Mouse (Mus musculus): ENCODE measurements at regions not wholly inside any gene's neighbourhood (a gene's known extent, or its start where the extent isn't known, plus 50 kb on each side); places are given as distances from the start of the nearest gene placed in this dataset.

DNA sequence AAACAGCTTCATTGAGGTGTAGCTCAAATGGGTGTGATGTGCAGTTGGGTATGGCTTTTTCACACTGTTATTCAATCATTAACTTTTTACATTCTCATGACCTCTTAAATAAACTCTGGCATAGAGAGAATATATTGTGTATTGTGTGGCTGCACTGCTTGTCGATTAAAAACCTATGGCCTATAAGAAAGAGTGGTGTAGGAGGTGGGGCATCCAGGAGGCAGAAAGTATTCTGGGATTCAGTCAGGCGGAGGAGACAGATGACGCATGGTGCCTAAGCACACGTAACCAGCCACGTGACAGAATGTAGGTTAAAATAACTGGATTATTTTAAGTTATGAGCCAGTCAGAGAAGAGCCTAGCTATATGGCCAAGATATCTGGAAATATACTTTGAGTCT lies 78.2 kb upstream of the Slc16a7 start:
- no peak for DNase-seq

DNA sequence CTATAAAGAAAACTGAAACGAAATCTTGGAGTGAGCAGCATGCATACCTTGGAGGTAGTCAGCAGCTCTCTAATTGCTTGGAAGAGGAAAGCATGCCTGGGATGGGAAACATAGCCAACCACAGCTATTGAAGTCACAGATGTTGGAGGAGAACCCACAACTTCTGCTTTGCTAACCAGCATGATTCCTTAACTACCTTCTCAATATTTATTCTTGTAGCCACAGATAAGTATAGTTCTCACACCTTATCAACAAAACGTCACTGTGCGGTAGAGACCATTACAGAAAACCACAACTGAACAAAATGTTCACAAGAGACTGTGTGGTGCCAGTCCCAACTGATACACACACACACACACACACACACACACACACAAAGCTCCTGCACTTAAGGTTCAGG lies 99.1 kb upstream of the Slc16a7 start:
- DNase-seq, result no peak

DNA sequence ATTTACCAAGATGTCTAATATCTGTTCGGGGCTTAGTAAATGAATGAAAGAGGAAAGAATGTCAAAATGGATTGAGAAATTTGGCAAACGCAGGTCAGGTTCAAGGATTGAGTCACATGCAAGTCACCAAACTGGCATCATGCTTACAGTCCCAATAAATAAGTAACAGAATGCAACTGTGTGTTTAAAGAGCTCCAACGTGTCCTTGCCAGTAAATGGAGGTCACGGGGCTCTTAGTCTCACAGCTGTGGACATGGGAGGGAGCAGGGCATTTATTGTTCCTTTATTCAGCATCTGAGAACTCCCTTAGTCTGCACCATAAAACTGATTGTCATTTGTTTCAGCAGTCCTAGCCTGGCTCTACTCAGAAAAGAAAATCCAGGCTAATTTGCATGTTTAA lies 101.1 kb upstream of the Slc16a7 start:
- no peak for DNase-seq

GRCm38 (mm10) chr10:125494489-125494888 lies 105.2 kb upstream of the Slc16a7 start:
- DNase-seq, result no peak

GRCm38 (mm10) chr10:125498347-125498746 lies 109.1 kb upstream of the Slc16a7 start:
- peak in 1 of 2 experiments; percentile 33 for DNase-seq

- no peak for DNase-seq
These were observed 111.1 kb upstream of the Slc16a7 start for GRCm38 (mm10) chr10:125500338-125500737.

DNA sequence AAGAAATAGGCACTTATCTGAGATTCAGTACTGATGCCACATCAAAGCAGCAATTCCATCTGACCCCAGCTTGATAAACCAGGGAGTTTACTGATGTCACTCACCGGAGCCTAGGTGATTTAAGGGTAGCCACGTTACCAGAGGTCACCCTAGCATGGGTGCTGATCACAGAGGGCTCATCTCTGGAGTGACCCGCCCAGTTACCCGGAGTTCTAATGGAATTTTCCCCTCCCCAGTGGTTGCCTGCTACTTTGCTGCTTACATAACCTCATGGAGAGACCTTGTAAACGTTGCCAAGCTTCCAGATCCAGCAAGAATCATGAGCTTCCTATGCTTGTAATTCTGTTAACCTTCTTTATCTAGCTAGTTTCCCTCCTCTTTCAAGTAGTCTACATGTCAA lies 125.8 kb upstream of the Slc16a7 start:
- no peak for DNase-seq

DNA sequence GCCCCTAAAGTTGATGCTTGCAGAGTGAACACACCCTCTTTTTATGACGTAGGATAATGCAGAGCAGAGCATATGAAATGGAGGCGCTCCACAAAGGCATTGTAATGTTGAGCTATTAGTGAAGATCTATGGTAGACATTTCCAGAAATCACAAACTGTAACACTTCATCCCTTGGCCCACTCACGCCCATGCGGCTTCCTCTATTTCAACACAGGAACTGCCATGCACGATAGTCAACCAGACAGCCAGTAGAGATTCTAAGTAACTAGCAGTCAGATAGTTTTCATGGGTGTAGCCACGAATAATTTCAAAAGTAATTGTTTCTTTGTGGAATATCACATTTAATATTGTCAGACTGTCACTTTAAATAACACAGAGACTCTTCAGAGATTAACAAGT lies 141.6 kb upstream of the Slc16a7 start:
- no peak for DNase-seq

DNA sequence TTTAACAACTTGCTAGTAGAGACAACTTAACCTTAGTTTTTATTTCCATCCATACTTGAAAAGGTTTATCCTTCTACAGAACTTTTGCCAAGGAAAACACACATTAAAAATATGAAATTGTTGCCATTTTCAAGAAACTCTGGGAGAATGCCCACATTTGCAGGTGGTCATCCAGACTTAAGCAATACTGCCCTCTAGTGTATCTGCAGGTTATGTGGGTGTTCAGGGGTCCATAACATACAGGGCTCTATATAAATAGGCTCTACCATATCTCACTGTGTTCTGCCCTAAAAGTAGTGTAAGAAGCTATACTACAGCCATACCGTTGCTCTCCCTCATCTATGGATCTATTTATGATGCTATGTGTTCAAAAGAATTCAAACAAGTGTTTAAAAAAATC lies 149.1 kb upstream of the Slc16a7 start:
- peak; percentile 58 to 77 for DNase-seq

DNA sequence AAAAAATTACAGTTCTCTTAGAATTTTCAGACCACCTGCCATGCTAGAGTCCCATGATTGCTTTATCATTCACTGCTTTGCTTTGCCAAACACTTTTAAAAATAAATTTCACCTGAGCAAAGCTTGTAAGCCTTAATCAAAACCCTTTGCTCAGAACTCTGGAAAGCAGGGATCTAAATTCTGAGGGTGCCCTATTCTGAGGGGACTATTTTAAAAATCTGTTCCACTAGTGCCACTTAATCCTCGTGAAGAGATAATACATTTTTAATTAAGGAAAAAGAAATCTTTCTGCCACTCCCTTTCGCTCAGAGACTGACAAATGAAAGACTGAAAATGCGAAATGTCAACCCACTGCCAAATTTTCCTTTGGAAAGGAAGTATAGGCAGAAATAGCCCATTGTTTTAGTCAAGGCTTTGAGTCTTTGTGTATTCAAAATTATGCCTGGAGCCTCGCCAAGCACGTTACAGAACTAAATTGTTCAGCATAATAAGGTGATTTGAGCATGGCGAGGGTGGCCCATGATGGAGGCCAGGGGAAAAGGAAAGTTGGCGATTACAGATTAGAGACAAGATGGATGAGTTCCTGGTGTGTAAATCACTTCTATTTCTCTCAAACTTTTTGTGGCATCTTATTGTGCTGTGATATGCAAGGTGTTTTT lies 197.4 kb upstream of the Slc16a7 start:
- peak; percentile 6 to 23 for DNase-seq

DNA sequence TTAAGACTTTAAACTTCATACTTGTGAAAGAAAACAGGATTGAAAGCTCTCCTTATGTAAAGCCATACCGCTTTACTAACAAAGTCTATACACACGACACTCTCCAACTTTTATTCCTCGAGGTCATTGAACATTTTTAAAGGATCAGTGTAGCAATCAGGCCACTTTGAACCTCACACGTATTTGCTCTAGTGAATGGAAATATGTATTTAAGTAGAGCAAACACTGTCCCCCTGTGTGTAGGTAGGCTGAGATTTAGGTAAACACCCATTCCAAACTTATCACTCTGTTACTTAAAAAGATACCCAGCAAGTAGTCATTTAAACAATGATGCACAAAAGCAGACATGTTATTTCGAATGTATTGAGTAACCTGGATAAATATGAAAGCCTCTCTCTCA lies 203.7 kb upstream of the Slc16a7 start:
- no peak for DNase-seq

DNA sequence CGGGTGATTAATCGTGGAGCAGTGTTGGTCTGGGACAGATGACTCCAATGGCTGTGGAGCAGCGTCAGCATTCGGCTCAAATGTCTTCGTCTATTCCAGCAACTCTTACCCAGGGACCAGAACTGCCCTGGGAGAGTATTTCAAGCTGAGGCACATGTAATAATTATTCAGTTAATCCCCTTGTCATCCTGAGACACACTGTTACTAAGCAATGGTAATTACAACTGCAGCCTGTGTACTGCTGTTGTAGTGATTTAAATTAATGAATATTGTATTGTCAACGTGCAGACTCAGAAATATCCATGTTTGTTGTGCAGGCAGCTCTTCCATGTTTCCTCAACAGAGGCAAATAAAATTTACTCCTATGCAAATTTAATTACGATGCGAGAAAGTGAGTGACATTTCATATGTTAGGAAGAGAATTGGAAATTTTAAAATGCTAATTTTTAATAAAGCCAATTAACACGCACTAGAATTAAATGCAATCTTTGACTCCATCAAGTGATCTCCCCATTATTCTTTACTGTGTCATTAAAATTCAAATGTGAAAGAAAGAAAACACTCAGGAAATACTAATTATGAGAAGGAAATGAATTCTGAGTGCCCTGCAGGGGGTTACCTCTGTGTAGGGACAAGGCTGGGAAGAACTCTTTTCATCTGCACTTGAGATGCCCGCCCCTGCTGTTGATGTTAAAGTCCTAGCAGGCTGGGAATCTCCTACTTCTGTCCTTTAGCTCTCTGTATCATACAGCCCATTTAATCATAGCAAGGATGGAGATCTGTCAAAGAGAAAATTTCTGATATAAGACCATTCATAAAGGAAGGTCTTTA lies 218.7 kb upstream of the Slc16a7 start:
- DNase-seq, result no peak

DNA sequence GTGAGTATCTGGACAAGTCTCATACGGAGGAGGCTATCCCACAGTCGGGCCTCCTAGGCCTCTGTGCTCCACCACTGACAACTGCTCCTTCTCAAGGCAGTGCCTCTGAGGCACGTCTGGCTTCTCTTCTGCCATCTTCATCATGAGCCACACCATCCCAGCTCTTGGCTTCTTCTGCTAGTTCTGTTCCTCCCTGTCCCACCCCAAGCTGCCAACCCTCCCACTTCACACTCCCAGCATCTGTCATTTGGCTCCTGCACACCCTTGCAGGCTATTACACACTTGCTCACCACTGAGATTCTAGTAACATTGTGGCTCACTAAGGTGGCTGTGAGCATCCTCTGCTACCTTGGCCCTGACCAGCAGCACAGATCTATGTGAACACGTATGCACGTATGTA lies 221.1 kb upstream of the Slc16a7 start:
- DNase-seq, result peak in 1 of 2 experiments; percentile 13

DNA sequence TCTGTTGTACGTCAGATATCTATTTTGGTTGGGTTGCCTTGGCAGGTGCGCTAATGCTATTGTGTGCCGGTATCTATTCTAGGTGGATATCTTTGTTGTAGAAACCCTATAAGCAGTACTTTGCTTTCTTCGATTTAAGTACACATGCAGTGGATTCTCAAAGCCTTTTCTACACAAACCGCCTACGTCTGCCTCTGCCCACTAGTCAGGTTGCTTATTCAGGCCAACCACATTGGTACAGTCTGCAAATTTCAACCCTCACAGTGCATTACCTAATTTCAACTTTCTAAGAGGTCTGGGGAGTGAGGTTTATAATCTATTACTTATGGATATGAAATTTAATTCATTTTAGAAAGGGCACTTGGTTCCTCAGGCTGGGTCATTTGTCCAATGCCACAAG lies 223.5 kb upstream of the Slc16a7 start:
- no peak for DNase-seq

GRCm38 (mm10) chr10:125621376-125621775 lies 232.1 kb upstream of the Slc16a7 start:
- DNase-seq, result no peak

- no peak for DNase-seq
These were observed 234.6 kb upstream of the Slc16a7 start for GRCm38 (mm10) chr10:125623836-125624235.

DNA sequence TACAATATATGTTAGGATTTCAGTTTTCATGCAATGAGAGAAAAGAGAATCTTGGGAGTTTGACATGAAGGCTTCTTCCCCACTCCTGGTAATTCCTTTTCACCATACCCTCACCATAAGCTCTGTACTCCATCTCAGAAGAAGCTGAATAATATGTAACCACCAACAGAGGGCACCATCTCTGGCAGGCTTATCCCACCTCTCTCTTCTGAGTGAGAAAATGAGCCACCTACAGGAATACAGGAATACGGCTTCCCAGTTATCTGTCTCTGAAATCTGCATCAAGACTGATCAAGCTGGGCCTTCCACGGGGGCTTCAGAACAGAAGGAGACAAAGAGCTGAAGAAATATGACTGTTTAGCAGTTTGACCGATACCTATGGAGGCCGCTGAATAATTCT lies 278.6 kb upstream of the Slc16a7 start:
- DNase-seq, result peak; percentile 4

GRCm38 (mm10) chr10:125673637-125674036 lies 284.4 kb upstream of the Slc16a7 start:
- DNase-seq, result no peak

DNA sequence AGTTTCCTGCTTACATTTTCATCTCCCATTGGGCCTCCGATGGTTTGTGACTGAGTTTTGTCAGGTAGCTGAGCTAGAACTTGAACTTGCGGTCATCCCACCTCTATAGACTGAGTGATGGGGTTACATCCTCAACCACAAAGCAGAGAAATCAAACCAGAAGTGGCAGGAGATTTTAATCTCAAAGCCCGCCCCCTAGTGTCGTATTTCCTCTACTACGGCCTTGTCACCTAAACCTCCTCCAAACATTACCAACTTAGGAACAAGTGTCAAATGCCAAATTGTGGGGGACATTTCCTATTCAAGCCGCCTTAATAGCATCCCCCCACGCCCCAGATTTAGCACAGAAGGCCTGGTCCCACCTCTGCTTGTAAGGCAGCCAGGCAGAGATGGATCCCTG lies 286.3 kb upstream of the Lrig3 start:
- peak in 1 of 2 experiments; percentile 8 for DNase-seq

GRCm38 (mm10) chr10:125685130-125685529 lies 280.8 kb upstream of the Lrig3 start:
- no peak for DNase-seq

GRCm38 (mm10) chr10:125693505-125693904 lies 272.5 kb upstream of the Lrig3 start:
- DNase-seq, result peak; percentile 23 to 35

GRCm38 (mm10) chr10:125696159-125696558 lies 269.8 kb upstream of the Lrig3 start:
- DNase-seq, result no peak

GRCm38 (mm10) chr10:125725077-125725680 lies 240.8 kb upstream of the Lrig3 start:
- peak; percentile 79 to 83 for DNase-seq

- peak; percentile 27 to 35 for DNase-seq
These were observed 240.3 kb upstream of the Lrig3 start for GRCm38 (mm10) chr10:125725681-125726139.
